ENCODE assay signal across 8 mouse cellular contexts in the genomic region with DNA sequence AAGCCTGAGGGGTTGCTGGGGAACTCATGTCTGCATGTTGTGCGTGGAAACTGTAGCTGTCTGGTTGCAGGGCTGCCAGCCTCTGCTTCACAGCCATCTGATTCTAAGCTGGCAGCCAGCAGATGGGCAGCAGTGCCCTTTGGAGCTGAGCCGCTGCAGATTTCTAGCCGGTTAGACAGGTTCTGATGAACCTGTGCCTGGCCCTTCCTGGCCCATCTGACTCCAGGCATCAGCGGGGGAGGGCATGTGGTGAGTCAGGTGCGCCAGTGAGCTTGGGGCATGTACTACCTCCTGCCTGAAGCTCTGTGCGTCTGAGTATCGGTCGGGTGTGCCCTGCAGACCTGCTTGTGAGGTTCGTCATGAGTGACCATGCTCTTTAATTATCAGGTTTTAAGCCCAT. TPM values are rescaled to one million over a fixed set of nuclear protein-coding genes. Genes with fewer than 3 reads are reported as not detected.
DNase-seq lines count a peak whose midpoint lies in the region; ATAC-seq and TF ChIP-seq lines count a peak whose summit lies in the region.

No protein-coding gene starts in this region.

- peak overlapping the region; percentile 13; the same call in 1 of the 2 replicates for H3K9ac ChIP-seq in stomach, postnatal 0 days (ENCODE audit: low read length)

- no peak for TF ChIP-seq CTCF in layer of hippocampus, adult 2 months (conservative IDR thresholded peaks at IDR 0.05)
- no peak for TF ChIP-seq CTCF in cerebellum, adult 2 months (IDR thresholded peaks at IDR 0.05; ENCODE audit: borderline replicate concordance, insufficient read depth, low read depth, low read length)
- TF ChIP-seq CTCF in stomach, postnatal 0 days (IDR thresholded peaks at IDR 0.05; ENCODE audit: low read depth), result no peak

- H3K9me3 ChIP-seq in stomach, postnatal 0 days (ENCODE audit: control insufficient read depth, low read length), result no peaks in the 10 kb centered on the region

- no peak for DNase-seq in layer of hippocampus, adult 2 months (ENCODE audit: low spot score in 2 of 2)
- DNase-seq in layer of hippocampus, adult 11-12 months (ENCODE audit: low spot score), result no peak
- peak; percentile 83 to 91 for DNase-seq in cerebellum, adult 2 months
- peak; percentile 71 for DNase-seq in gonadal fat pad, adult 2 months (ENCODE audit: low read depth)
- peak; percentile 64 for DNase-seq in liver
- peak; percentile 94 for DNase-seq in stomach, postnatal 0 days (ENCODE audit: low spot score)
- no peak for DNase-seq in retina, postnatal 1 day
- no peak for DNase-seq in frontal cortex, postnatal 36 days (ENCODE audit: low spot score in 2 of 2)

- TF ChIP-seq EP300 in stomach, postnatal 0 days (optimal IDR thresholded peaks at IDR 0.05), result peak; percentile 72

- H3K27ac ChIP-seq in layer of hippocampus, adult 2 months, result peak overlapping the region; percentile 28; the same call in 1 of the 2 replicates
- peak overlapping the region; percentile 23; the same call in 1 of the 2 replicates for H3K27ac ChIP-seq in cerebellum, adult 2 months (ENCODE audit: insufficient read depth, low read length)
- H3K27ac ChIP-seq in stomach, postnatal 0 days (replicated peaks), result peak overlapping the region; percentile 93

- 0 out of 2 replicates have a peak, but pooled peaks have one; percentile 8 for TF ChIP-seq POLR2A in cerebellum, adult 2 months (IDR thresholded peaks at IDR 0.05; ENCODE audit: borderline replicate concordance, insufficient read depth, low read length)

- no peaks in the 10 kb centered on the region for H3K27me3 ChIP-seq in cerebellum, adult 2 months (ENCODE audit: control insufficient read depth, insufficient read depth, low read length)
- no peaks in the 10 kb centered on the region for H3K27me3 ChIP-seq in stomach, postnatal 0 days (ENCODE audit: control insufficient read depth, insufficient read depth, low read length)

- H3K4me3 ChIP-seq in layer of hippocampus, adult 2 months, result no peak overlapping the region
- H3K4me3 ChIP-seq in cerebellum, adult 2 months (replicated peaks; ENCODE audit: insufficient read depth, low read depth, low read length), result no peak overlapping the region
- H3K4me3 ChIP-seq in stomach, postnatal 0 days (ENCODE audit: low read depth, low read length), result no peak overlapping the region

- H3K4me2 ChIP-seq in stomach, postnatal 0 days (replicated peaks; ENCODE audit: low read depth), result peak overlapping the region; percentile 39

- 14% methylated on average over 9 of the region's 9 CpGs for WGBS in cerebellum, adult 2 months
- 67% methylated on average over 9 of the region's 9 CpGs for WGBS in stomach, postnatal 0 days

- no peaks in the 10 kb centered on the region for H3K36me3 ChIP-seq in stomach, postnatal 0 days (ENCODE audit: control insufficient read depth, insufficient read depth, low read length)

- ATAC-seq in stomach, postnatal 0 days (ENCODE audit: low FRiP score, low TSS enrichment), result peak; percentile 98

- H3K4me1 ChIP-seq in cerebellum, adult 2 months (ENCODE audit: control insufficient read depth, insufficient read depth, low read length), result peaks cover 25% of the 10 kb centered on the region
- peaks cover 7% of the 10 kb centered on the region for H3K4me1 ChIP-seq in stomach, postnatal 0 days (replicated peaks; ENCODE audit: control insufficient read depth, insufficient read depth)

RNA-seq across cellular contexts. Expression of a gene that starts 24.8 kb away (rescaled TPM):
- under 1 TPM; 0.20 to 0.25 TPM for total RNA-seq in layer of hippocampus, adult 2 months (2021)
- 0.98 and 1.00 TPM in 2 replicates for polyA plus RNA-seq in cerebellum, adult 2 months (2012; rRNA removed)
- 6.7 and 13.2 TPM in 2 replicates for polyA plus RNA-seq in gonadal fat pad, adult 2 months (2012; rRNA removed)
- polyA plus RNA-seq in stomach, postnatal 0 days (2015; fragmentation: Nextera tagmentation; extraction: Ambion mirVana), result 19.2 and 22.7 TPM in 2 replicates

Comparison
In these comparisons a context has a peak if more than half of its experiments do, and no peak if none do; other contexts are left out.
1. DNase-seq: peak in cerebellum, adult 2 months (2 of 2), gonadal fat pad, adult 2 months (single experiment), liver (single experiment) and stomach, postnatal 0 days (single experiment); none in layer of hippocampus, adult 2 months (0 of 2), layer of hippocampus, adult 11-12 months (single experiment), retina, postnatal 1 day (single experiment) and frontal cortex, postnatal 36 days (0 of 2).
2. H3K27ac ChIP-seq: peak in every context shown above with its lines; median percentile 93 in stomach, postnatal 0 days; 28 in layer of hippocampus, adult 2 months; 23 in cerebellum, adult 2 months.